Mouse (Mus musculus) cerebellum, postnatal 4 days (tissue): ENCODE measurements around the gene Gpalpp1.

ENCODE experiments used
- DNase-seq, 2 experiments: peaks; one replicate each; pipeline ENCODE4 v3.0.0; 2022; ENCODE audit warnings: low spot score in 2 of 2, mixed read lengths in 1 of 2

The Gpalpp1 gene

DNA sequence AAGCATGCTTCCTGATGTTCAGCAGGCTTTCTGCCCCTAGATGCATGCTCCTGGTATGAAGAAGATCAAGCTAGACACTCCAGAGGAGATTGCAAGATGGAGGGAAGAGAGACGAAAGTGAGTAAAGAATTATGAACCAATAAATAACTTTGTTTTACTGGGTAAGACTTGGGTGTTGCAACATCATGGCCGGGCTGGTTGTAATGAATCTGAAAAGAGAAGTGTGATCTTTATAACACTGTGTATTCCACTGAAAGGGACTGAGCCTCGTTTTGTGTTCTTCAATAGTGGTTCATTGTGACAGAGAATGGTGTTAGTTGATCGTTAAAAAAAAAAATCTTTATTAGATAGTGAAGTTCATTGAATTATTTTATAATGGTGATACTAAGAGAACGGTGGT is 5.2 kb upstream of the Gpalpp1 start:
- DNase-seq, result no peak

GRCm38 (mm10) chr14:76099543-76099942 is 11.0 kb downstream of the Gpalpp1 start:
- no peak for DNase-seq

DNA sequence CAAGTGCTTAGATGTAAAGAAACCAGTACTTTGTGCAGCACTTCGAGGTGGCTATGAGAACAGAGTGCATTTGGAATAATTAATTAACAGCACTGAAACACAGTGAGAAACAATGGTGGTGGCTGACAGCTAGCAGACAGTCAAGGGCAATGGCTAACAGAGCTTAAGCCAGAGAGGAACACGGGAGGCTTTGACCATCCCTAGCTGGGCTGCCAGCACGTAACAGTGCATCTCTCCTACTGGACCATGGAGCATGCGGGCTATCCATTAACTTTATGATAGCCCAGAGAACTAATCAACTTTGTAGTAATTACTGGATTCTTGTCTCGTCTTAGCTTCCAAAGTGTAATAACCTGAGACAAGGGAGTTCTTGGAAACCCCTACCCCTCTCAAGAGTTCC is 12.7 kb downstream of the Gpalpp1 start:
- DNase-seq, result no peak

GRCm38 (mm10) chr14:76097244-76097643 is 13.3 kb downstream of the Gpalpp1 start:
- no peak for DNase-seq

DNA sequence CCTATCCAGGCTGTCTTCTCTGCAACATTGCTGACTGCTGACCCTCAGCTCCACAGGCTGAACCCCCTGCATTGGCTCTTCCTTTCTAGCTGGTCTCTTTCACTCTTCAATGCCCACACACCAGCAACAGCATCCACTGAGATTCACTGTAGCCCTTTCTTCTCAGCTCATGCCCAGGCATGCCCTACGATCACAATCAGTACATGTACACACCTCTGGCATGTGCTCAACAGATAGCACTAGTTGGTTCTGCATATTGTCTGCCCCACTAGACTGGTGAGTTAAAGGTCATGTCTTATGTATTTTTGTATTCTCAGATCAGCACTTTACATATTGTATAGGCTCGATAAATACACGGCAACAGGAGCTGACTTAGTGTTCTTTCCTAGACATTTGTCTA is 26.4 kb downstream of the Gpalpp1 start:
- no peak for DNase-seq

- DNase-seq, result no peak
These were observed 28.4 kb downstream of the Gpalpp1 start for GRCm38 (mm10) chr14:76082086-76082636.

- DNase-seq, result peak in 1 of 2 experiments; percentile 11
These were observed 29.1 kb downstream of the Gpalpp1 start for GRCm38 (mm10) chr14:76081451-76081850.

DNA sequence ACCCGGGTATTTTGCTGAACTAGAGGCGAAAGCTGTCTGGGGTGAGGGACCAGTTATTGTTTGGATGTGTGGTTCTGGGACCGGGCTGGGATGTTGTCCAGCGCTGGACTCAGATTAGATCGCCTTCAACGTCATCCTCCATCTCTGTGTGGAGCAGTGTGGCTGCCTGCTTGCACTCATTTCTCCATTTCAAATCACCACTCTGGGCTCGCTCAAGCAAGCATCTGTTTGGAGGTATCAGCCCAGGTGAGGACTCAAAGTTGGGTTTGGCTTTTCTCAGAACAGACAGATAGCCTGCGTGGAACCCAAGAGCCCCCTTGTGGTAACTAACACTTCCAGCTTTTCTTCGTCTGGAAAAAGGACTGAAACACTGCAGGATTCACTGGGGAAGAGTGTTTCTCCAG is 33.5 kb downstream of the Gpalpp1 start:
- peak in 1 of 2 experiments; percentile 52 for DNase-seq

- DNase-seq, result no peak
These were observed 34.0 kb downstream of the Gpalpp1 start for GRCm38 (mm10) chr14:76076602-76077001.

GRCm38 (mm10) chr14:76075721-76076120 is 34.8 kb downstream of the Gpalpp1 start:
- DNase-seq, result no peak

DNA sequence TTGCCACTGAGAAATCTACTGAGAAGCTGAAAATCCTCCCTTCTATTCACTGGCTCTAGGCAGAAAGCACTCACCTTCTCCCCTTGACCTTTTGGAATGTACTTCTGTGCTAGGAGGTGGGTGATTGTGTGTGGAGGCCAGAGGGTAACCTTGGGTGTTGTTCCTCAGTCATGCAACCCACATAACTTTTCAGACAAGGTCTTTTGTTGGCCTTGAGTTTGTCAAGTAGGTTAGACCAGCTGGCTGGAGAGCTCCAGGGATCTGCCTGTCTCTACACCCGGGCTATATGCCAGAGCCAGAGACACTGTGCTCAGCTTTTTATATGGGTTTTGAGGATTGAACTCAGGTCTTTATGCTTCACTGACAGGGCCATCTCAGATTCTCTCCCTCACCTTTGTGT is 36.4 kb downstream of the Gpalpp1 start:
- no peak for DNase-seq

DNA sequence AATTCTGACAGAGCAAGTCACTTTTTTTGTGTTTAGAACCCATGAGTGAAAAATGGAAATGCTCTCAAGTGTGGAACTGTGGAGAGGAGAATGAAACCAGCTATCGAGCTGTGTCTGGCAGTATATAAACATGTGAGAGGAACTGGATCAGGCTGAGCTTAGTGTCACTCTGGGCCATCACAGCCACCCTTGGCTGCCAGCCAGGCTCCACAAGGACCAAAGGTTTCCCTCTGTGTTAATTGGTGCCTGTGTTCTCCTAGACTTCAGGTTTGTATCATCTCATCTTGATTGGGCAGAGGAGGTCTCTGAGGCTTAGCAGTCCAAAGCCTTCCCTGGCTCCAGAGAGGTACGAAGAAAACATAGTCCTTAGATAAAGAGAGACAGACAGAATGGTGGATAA is 37.9 kb downstream of the Gpalpp1 start:
- DNase-seq, result no peak

GRCm38 (mm10) chr14:76069296-76069695 is 41.3 kb downstream of the Gpalpp1 start:
- DNase-seq, result no peak

GRCm38 (mm10) chr14:76068296-76068695 is 42.3 kb downstream of the Gpalpp1 start:
- DNase-seq, result no peak

GRCm38 (mm10) chr14:76067237-76067636 is 43.3 kb downstream of the Gpalpp1 start:
- DNase-seq, result no peak

DNA sequence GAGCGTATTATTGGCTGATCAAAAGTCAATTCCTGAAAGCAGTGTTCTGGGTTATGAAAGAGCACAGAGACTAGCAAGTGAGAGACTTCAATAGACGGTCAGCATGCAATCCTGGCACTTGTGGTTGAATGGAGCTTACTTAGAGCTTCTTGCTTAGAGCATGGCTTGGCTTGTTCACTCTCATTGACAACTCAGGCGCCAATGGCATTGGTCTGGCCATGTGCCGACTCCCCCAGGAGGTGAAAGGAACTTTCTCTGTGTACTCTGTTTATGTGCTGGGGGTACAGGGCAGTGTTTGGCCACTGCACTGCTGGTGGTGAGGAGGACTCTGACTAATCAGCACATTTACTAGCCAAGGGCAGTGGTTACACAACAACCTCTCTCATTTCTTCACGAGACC is 51.1 kb downstream of the Gpalpp1 start:
- no peak for DNase-seq

- no peak for DNase-seq
These were observed 56.8 kb downstream of the Gpalpp1 start for GRCm38 (mm10) chr14:76053726-76054125.

GRCm38 (mm10) chr14:76051966-76052365 is 58.6 kb downstream of the Gpalpp1 start:
- DNase-seq, result no peak

GRCm38 (mm10) chr14:76045767-76046166 is 64.8 kb downstream of the Gpalpp1 start:
- DNase-seq, result no peak

GRCm38 (mm10) chr14:76044164-76044557 is 66.4 kb downstream of the Gpalpp1 start:
- no peak for DNase-seq

DNA sequence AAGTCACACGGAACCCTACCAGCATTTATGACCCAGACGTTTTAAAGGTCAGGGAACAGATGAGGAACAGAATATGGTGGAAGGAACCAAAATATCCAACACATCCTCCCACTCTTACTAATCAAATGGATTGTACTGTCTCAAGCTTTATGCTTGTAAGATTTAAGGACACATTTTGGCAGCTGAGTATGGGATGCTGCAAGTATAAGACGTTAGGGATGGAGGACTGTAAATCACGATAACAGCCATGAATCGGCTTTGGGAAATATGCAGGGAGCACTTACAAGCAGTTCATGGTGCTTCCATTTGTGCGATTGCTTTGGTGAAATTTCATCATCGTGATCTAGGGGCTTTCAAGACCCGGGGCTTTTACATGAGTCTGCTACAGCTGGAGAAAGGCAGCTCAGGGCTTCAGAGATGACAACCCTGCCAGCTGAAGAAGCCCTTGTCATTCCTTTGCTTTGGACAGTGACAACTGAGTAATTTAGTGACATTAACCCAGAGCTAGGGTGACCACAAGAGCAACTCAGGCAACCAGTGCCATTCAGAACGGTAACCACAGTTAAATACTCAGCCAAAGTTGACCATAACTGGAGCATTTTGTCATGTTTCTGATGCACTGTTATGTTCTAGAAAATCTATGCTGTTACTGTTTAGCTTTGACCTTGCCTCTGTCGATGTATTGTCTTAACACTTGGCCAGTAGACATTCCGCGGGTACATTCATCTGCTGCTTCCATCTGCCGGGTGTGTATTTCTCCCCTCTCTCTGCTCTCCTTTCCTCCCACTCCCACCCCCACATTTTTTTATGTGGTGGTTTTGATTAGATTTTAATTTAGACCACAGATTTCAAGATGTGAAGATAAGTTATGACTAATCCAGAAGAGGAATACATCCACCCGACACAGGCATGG is 67.1 kb downstream of the Gpalpp1 start:
- DNase-seq, result no peak
